Mouse (Mus musculus): ENCODE results near the gene Adam17. TPM values are rescaled to one million over a fixed set of nuclear protein-coding genes. Genes with fewer than 3 reads are reported as not detected.

Gene Adam17
- total and polyA plus RNA-seq, 3 experiments: 20.4 to 43.1 (median 38.2) TPM

GRCm38 (mm10) chr12:21330961-21331576, 42.4 kb downstream of the Adam17 start:
- Histone ChIP-seq H3K36me3 (replicated peaks) (peaks cover 92% of the 10 kb centered on the region), H3K4me1 (ENCODE audit: insufficient read depth, low read depth, low read length) (peaks cover 5% of the 10 kb centered on the region), H3K4me3 (ENCODE audit: low read depth, low read length) (no peak overlapping the region), H3K27me3 (ENCODE audit: insufficient read depth, low read length) (no peaks in the 10 kb centered on the region), H3K9me3 (replicated peaks) (no peaks in the 10 kb centered on the region)
- ATAC-seq (ENCODE audit: extremely low read depth, insufficient number of reproducible peaks, low FRiP score, poor library complexity, severe bottlenecking) (no peak), DNase-seq (ENCODE audit: low spot score) (no peak)
- TF ChIP-seq CTCF (IDR thresholded peaks at IDR 0.05; ENCODE audit: low read depth, low read length) (no peak), GATA2 (IDR thresholded peaks at IDR 0.05; ENCODE audit: borderline replicate concordance, low read depth, low read length) (no peak), POLR2AphosphoS5 (IDR thresholded peaks at IDR 0.05; ENCODE audit: insufficient replicate concordance, low read depth, low read length) (no peak), GATA1 (IDR thresholded peaks at IDR 0.05; ENCODE audit: borderline replicate concordance, low read length) (no peak), TAL1 (conservative IDR thresholded peaks at IDR 0.05; ENCODE audit: low read depth, low read length) (no peak)

DNA sequence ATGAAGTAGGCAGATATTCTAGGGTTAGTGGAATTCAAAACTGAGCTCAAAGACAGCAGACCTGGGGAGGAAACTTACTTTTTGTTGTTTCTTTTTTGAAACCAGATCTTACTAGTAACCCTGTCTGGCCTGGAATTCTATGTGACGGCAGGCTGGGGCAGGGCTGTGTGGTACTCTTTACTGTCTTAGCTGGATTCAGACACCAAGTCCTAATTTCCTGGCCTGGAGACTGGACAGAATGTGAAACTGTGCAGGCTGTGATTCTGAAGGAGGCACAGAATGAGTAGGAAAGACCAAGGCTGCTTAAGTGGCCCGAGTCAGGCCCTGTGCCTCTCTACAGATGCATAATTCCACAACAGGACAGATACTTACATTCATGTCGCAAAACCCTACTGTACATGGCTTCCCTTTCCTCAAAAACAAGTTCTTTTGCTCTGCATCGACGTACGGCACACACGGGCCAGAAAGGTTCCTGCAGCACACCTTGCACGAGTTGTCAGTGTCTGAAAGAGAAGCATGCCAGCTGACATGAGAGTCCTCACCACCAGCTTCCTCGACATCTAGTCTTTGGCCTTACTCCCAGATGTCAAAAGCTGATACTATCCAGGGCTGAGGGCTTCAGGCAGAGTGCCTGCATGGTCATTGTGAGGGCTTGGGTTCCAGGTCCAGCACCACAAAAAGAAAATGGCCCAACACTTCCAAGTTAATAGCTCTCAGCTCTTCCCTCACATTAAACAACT, 43.6 kb downstream of the Adam17 start:
- DNase-seq (ENCODE audit: low spot score) (no peak), ATAC-seq (ENCODE audit: extremely low read depth, insufficient number of reproducible peaks, low FRiP score, poor library complexity, severe bottlenecking) (no peak)
- no peaks in the 10 kb centered on the region; the same call in 1 of the 2 replicates for H3K4me1 ChIP-seq (ENCODE audit: insufficient read depth, low read depth, low read length)
- no peaks in the 10 kb centered on the region for H3K9me3 ChIP-seq (replicated peaks)
- peaks cover 95% of the 10 kb centered on the region for H3K36me3 ChIP-seq (replicated peaks)
- no peak overlapping the region for H3K4me3 ChIP-seq (ENCODE audit: low read depth, low read length)
- TF ChIP-seq GATA1 (IDR thresholded peaks at IDR 0.05; ENCODE audit: borderline replicate concordance, low read length) (no peak), TAL1 (conservative IDR thresholded peaks at IDR 0.05; ENCODE audit: low read depth, low read length) (no peak), GATA2 (IDR thresholded peaks at IDR 0.05; ENCODE audit: borderline replicate concordance, low read depth, low read length) (no peak), POLR2AphosphoS5 (IDR thresholded peaks at IDR 0.05; ENCODE audit: insufficient replicate concordance, low read depth, low read length) (no peak), CTCF (IDR thresholded peaks at IDR 0.05; ENCODE audit: low read depth, low read length) (no peak)
- no peaks in the 10 kb centered on the region for H3K27me3 ChIP-seq (ENCODE audit: insufficient read depth, low read length)

DNA sequence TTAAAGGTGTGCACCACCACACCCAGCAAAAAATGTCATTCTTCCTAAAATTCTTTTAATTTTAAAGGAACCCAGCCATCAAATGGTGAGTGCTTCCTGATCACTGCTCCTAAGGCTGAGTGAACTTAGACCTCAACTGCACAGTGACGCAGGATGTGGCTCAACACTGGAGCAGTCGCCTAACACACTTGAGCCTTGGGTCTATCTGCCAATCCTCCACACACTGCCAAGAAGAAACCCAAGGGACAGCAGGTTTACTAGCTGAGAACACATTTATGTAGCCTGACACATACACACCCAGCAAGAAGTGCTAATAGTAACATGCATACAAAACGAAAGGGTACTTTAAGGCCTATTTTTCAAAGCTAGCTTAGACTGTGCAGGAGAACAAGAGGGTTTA, 47.1 kb downstream of the Adam17 start:
- DNase-seq (ENCODE audit: low spot score) (no peak), ATAC-seq (ENCODE audit: extremely low read depth, insufficient number of reproducible peaks, low FRiP score, poor library complexity, severe bottlenecking) (no peak)
- Histone ChIP-seq H3K36me3 (replicated peaks) (peaks cover 95% of the 10 kb centered on the region), H3K27me3 (ENCODE audit: insufficient read depth, low read length) (no peaks in the 10 kb centered on the region), H3K4me3 (ENCODE audit: low read depth, low read length) (no peak overlapping the region), H3K4me1 (ENCODE audit: insufficient read depth, low read depth, low read length) (peaks cover 2% of the 10 kb centered on the region; the same call in 1 of the 2 replicates), H3K9me3 (replicated peaks) (no peaks in the 10 kb centered on the region)
- TF ChIP-seq CTCF (IDR thresholded peaks at IDR 0.05; ENCODE audit: low read depth, low read length) (no peak), GATA1 (IDR thresholded peaks at IDR 0.05; ENCODE audit: borderline replicate concordance, low read length) (no peak), GATA2 (IDR thresholded peaks at IDR 0.05; ENCODE audit: borderline replicate concordance, low read depth, low read length) (no peak), POLR2AphosphoS5 (IDR thresholded peaks at IDR 0.05; ENCODE audit: insufficient replicate concordance, low read depth, low read length) (no peak), TAL1 (conservative IDR thresholded peaks at IDR 0.05; ENCODE audit: low read depth, low read length) (no peak)

DNA sequence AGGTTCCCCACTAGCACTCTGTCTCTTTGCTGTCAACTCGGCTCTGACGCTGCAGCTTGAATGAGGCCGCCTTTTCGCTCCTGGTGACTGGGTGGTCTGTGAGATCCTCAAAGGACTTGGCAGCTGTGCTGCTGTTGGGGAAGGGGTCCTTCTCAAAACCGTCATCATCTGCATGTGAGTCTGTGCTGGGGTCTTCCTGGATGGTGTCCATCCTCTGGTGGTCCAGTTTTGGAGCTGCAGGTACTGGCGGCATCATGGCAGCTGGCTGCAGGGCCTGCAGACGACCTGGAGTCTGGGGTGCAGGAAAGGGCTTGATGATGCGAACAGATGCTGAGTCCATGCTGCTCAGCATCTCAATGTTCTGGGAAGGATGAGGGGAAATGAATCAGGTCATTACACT, 48.2 kb downstream of the Adam17 start:
- Histone ChIP-seq H3K4me1 (ENCODE audit: insufficient read depth, low read depth, low read length) (peaks cover 3% of the 10 kb centered on the region; the same call in 1 of the 2 replicates), H3K9me3 (replicated peaks) (no peaks in the 10 kb centered on the region), H3K27me3 (ENCODE audit: insufficient read depth, low read length) (no peaks in the 10 kb centered on the region), H3K4me3 (ENCODE audit: low read depth, low read length) (no peak overlapping the region), H3K36me3 (replicated peaks) (peaks cover 95% of the 10 kb centered on the region)
- TF ChIP-seq TAL1 (conservative IDR thresholded peaks at IDR 0.05; ENCODE audit: low read depth, low read length): no peak
- TF ChIP-seq CTCF (IDR thresholded peaks at IDR 0.05; ENCODE audit: low read depth, low read length): no peak
- TF ChIP-seq POLR2AphosphoS5 (IDR thresholded peaks at IDR 0.05; ENCODE audit: insufficient replicate concordance, low read depth, low read length): no peak
- no peak for TF ChIP-seq GATA2 (IDR thresholded peaks at IDR 0.05; ENCODE audit: borderline replicate concordance, low read depth, low read length)
- TF ChIP-seq GATA1 (IDR thresholded peaks at IDR 0.05; ENCODE audit: borderline replicate concordance, low read length): no peak
- ATAC-seq (ENCODE audit: extremely low read depth, insufficient number of reproducible peaks, low FRiP score, poor library complexity, severe bottlenecking) (no peak), DNase-seq (ENCODE audit: low spot score) (no peak)

DNA sequence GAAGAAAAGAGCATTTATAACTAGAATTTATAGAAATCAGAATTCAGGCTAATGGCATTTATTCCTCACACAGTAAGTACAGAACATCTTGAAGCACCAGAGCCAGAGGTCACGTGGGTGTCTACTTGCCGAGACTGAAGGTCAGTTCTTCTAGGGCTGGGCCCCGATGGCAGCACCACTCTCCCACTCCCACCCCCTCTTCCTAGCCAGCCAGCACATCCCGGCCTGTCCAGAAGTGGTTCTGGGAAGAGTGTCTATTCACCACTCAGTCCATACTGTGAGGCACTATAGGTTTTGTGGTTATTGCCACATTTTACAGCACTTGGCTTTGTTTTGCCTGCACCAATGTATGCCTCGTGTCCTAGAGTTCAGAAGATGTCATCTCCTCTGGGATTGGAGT, 49.3 kb downstream of the Adam17 start:
- Histone ChIP-seq H3K36me3 (replicated peaks) (peaks cover 95% of the 10 kb centered on the region), H3K9me3 (replicated peaks) (no peaks in the 10 kb centered on the region), H3K4me3 (ENCODE audit: low read depth, low read length) (no peak overlapping the region), H3K4me1 (ENCODE audit: insufficient read depth, low read depth, low read length) (0 out of 2 replicates have a peak, but pooled peaks cover 3% of the 10 kb centered on the region), H3K27me3 (ENCODE audit: insufficient read depth, low read length) (no peaks in the 10 kb centered on the region)
- no peak for DNase-seq (ENCODE audit: low spot score)
- TF ChIP-seq TAL1 (conservative IDR thresholded peaks at IDR 0.05; ENCODE audit: low read depth, low read length) (no peak), GATA2 (IDR thresholded peaks at IDR 0.05; ENCODE audit: borderline replicate concordance, low read depth, low read length) (no peak), POLR2AphosphoS5 (IDR thresholded peaks at IDR 0.05; ENCODE audit: insufficient replicate concordance, low read depth, low read length) (no peak), GATA1 (IDR thresholded peaks at IDR 0.05; ENCODE audit: borderline replicate concordance, low read length) (no peak), CTCF (IDR thresholded peaks at IDR 0.05; ENCODE audit: low read depth, low read length) (no peak)
- ATAC-seq (ENCODE audit: extremely low read depth, insufficient number of reproducible peaks, low FRiP score, poor library complexity, severe bottlenecking): no peak

GRCm38 (mm10) chr12:21322856-21323255, 50.6 kb downstream of the Adam17 start:
- no peak for TF ChIP-seq POLR2AphosphoS5 (IDR thresholded peaks at IDR 0.05; ENCODE audit: insufficient replicate concordance, low read depth, low read length)
- TF ChIP-seq CTCF (IDR thresholded peaks at IDR 0.05; ENCODE audit: low read depth, low read length): no peak
- H3K4me3 ChIP-seq (ENCODE audit: low read depth, low read length): no peak overlapping the region
- H3K36me3 ChIP-seq (replicated peaks): peaks cover 97% of the 10 kb centered on the region
- no peaks in the 10 kb centered on the region for H3K27me3 ChIP-seq (ENCODE audit: insufficient read depth, low read length)
- DNase-seq (ENCODE audit: low spot score) (no peak), ATAC-seq (ENCODE audit: extremely low read depth, insufficient number of reproducible peaks, low FRiP score, poor library complexity, severe bottlenecking) (no peak)
- no peaks in the 10 kb centered on the region for H3K9me3 ChIP-seq (replicated peaks)
- peaks cover 9% of the 10 kb centered on the region for H3K4me1 ChIP-seq (ENCODE audit: insufficient read depth, low read depth, low read length)
